Mouse (Mus musculus) E14TG2a.4 (cell line): Measurements from ENCODE around the gene Gm37240.

Experiments
- CTCF ChIP-seq: conservative IDR thresholded peaks from 2 replicates; pipeline ENCODE4 v1.5.1; 2014; ENCODE audit warnings: low read length
- NANOG ChIP-seq: IDR thresholded peaks from 2 replicates; pipeline ENCODE4 v1.6.1; 2014; ENCODE audit warnings: borderline replicate concordance, low read length, mixed read lengths
- POU5F1 ChIP-seq: IDR thresholded peaks from 2 replicates; pipeline ENCODE4 v1.6.1; 2014; ENCODE audit warnings: low read length, borderline replicate concordance

DNA sequence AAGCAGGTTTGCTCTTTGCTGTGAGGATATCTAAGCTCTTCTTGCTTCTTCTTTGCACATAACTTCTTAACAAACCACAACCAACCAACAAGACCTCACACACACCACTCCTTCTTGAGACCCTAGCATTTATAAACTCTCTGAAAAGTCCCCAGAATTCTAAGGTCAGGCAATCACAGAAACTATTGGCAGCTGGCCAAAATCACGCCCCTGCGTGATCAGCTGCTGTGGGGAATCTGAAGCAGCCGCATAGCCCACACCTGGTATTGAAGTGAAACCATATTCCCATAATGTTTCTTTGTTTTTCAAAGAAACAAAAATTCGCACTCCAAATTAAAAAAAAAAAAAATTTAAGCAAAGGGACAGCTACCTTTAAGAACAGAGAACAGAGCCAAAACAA is 141.2 kb downstream of the Gm37240 start:
- TF ChIP-seq CTCF = no peak
- no peak for TF ChIP-seq POU5F1
- TF ChIP-seq NANOG = no peak
